Mouse (Mus musculus) NIH3T3 (cell line): ENCODE measurements around the gene Phf20.

ENCODE experiments used
- DNase-seq: peaks from one replicate; pipeline ENCODE4 v3.0.0-alpha.2; 2012; ENCODE audit warnings: low read depth

Gene Phf20

DNA sequence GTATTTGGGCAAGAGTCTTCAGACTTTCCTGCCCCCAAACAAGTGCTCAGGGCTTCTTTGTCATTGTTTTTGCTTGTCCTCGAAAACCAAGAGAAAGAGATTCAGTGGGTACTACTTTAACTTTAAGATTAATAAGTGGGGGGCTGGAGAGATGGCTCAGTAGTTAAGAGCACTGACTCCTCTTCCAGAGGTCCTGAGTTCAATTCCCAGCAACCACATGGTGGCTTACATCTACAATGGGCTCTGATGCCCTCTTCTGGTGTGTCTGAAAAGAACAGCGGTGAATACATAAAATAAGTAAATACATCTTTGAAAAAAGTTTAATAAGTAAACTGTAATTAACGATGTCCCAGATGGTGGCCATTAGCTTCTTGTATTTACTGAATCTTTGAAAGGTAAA lies 116.9 kb downstream of the Phf20 start:
- peak; percentile 47 for DNase-seq

DNA sequence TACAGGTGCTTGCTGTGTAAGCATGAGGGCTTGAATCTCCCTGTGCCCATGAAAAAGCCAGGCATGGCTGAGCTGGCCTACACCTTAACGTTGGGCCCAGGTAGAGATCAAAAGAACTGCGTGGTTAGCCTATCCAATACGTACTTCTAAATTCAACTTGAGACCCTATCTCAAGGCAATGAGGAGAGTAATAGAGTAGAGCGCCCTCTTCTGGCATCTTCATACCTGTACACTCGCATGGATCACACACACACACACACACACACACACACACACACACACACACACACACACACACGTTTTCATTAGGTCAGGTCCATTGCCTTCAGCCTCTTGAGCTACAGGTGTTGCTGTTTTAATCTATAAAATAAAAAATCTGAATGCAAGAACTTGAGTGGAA lies 118.5 kb downstream of the Phf20 start:
- no peak for DNase-seq

- DNase-seq: no peak
Measured at GRCm38 (mm10) chr2:156318491-156318890, 122.2 kb downstream of the Phf20 start.

- no peak for DNase-seq
Measured at GRCm38 (mm10) chr2:156321538-156321937, 125.3 kb downstream of the Phf20 start.

- peak; percentile 66 for DNase-seq
Measured at GRCm38 (mm10) chr2:156324116-156324588, 127.9 kb downstream of the Phf20 start.

GRCm38 (mm10) chr2:156324681-156325080 lies 128.4 kb downstream of the Phf20 start:
- peak; percentile 50 for DNase-seq

DNA sequence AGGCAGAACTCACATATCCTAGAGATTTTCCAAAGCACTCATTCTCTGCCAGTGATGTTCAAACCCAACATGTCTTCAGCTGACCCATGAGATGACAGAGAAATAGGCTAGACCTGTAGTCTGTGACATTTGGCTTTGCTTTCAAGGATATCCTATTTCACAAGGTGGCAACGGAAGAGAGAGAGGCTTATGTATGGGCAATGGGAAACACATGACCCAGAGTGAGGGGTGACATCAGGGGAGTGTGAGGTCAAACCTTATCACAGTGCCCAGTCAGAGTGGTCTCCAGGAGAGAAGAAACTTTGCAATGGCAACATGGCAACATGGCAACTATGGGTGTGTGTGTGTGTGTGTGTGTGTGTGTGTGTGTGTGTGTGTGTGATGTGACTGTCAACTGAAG lies 134.4 kb downstream of the Phf20 start:
- no peak for DNase-seq

DNA sequence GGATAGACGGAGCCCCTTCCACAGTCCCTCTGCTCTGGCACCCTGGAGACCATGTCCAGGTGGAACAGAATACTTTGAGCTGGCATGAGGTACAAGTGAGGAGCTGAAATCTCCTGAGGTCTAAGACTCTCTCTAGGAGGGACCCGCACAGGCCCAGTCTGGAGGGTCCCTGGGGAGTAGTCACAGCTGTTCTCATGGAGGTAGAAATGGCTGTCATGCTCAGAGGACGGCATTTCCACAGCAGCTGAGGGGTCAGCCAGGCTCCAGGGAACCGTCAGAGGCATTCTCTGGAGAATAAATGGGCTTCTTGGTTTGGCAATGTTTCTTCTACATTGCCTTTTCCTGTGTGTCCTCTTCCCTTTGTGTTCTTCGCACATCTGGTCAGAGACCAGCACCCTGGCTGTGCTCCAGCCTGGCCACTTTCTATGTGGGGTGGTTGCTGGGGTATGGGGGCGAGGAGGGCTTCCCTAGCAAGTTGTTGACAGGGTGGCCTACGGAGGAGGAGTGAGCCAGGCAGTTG lies 135.2 kb downstream of the Phf20 start:
- DNase-seq: no peak

DNA sequence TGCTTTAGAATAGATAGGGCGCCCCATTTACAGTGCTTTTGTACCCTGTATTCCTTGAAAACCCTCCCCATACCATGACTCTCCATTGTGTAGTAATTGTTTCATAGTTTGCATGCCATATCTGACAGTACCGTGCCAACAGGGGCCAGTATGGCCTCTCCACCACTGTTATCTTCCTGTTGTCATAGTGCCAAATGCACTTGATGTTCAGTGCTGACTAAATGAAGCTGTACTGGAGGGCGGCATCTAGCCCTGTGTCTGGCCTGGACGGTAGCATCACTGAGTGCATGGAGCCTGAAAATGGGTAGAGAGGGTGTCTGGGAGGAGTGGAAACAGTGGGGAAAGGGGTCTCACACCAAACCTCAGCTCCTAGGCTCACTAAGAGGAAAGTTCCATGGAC lies 143.8 kb downstream of the Phf20 start:
- no peak for DNase-seq

DNA sequence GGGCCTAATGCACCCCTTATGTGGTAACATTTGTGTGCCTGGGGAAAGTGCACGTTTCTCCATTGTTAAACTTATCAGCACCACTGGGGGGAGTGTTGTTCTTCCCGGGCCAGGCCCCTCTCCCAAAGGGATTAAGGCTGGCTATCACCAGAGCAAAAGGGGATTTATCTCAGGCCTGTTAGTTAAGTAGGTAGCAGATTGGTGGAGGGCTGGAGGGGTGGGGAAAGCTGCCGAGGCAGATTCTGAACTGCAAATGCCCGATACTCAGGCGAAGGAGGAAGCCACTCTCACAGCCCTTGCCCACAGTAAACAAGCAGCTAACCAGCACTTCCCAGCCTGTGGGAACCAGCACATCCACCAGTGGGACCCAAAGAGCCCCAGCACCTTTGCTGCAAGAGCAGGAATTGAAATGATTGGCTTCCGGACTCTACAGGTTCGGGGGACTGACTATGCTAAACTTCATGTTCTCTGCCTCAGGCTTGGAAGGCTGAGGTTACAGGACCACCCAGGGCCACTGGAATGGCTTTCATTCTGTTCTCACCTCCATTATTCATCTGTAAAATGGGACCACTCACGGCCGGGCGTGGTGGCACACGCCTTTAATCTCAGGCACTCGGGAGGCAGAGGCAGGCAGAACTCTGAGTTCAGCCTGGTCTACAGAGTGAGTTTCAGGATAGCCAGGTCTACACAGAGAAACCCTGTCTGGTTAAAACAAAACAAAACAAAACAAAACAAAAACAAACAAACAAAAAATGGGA lies 148.7 kb downstream of the Phf20 start:
- peak; percentile 83 for DNase-seq

GRCm38 (mm10) chr2:156348812-156349211 lies 152.5 kb downstream of the Phf20 start:
- DNase-seq: peak; percentile 17

DNA sequence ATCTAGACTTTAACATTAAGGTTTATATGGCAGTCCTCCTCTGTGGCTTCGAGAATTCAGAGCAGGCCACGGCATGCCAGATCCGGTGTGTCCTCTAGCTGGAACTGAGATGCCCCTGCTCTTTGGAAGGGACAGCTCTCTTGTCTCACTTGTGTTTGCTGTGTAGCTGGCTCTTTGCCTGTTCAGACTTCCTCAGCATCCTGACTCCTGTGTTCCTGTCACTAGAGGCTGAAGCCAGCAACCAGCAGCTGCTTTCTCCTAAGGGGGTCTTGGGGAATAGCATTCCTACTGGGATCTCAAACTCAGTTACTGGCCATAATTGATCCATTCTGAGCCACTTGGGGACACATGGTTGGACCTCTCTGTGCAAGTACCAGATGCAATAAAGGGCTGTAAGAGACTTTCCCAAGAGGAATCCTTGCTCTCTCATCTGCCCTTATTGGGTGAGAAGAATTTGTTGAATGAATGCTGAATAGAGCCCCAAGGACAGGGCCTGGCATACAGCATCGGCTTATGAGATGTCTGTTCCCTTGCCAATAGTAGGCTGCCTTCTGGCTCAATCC lies 153.1 kb downstream of the Phf20 start:
- DNase-seq: no peak

DNA sequence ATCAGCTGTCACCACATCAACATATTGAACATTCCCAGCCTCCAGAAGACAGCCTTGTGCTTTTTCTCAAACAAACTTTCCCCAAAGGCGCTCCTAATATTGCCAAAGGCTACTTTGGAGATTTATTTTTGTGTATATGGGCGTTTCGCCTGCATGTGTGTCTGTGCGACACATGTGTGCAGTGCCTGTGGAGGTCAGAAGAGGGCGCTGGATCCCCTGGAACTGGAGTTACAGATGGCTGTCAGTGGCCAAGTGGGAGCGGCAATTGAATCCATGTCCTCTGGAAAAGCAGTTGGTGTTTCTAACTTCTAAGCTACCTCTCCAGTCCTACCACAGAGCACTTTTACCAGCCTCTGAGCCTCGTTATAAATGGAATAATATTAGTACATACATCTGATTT lies 155.0 kb downstream of the Phf20 start:
- peak; percentile 20 for DNase-seq

DNA sequence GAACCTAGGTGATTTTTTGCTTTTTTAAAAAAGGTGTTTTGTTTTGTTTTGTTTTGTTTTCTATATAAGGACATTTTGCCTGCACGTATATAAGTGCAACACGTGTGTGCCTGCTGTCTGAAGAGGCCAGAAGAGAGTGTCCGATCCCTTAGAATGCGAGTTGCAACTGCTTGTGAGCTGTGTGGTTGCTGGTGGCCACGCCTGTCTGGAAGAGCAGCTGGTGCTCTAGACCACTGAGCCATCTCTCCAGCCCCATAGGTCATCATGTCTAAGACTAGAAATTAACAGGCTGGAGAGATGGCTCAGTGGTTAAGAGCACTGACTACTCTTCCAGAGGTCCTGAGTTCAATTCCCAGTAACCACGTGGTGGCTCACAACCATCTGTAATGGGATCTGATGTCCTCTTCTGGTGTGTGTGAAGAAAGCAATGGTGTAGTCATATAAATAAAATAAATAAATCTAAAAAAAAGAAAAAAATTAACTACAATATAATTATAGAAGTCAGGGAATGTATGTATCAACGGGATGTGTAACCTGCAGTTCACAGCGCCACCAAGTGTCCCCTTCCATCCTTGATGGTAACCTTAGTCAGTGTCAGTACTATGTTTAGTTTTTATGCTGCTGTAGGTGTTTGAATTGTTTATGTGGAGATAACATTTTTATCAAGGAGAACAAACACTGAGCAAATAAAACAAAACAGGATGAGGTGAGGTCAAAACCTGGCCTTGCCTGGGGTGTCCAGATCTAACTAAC lies 156.3 kb downstream of the Phf20 start:
- no peak for DNase-seq

DNA sequence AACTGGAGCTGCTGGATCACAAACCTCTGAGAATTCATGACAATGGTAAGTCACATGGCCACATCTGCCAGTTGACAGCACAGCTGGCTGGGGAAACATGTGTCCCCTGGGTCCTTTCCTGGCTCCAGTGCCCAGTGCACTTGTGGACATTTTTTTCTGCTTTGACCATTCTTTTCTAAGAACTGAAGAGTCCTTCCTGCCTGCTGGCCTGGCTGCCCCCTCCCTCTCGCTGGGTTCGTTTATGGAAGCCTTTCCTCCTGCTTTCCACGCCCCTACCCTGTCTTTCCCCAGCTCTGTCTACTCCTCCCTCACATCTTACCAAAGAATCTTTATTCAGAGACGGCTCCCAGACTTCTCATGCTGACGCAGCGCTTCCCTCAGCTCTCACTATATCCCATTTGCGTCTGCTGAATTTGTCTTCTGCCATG lies 157.0 kb downstream of the Phf20 start:
- no peak for DNase-seq

GRCm38 (mm10) chr2:156356031-156356430 lies 159.8 kb downstream of the Phf20 start:
- DNase-seq: no peak
